Mouse (Mus musculus): ENCODE measurements around the gene Smarcc2.

DNA sequence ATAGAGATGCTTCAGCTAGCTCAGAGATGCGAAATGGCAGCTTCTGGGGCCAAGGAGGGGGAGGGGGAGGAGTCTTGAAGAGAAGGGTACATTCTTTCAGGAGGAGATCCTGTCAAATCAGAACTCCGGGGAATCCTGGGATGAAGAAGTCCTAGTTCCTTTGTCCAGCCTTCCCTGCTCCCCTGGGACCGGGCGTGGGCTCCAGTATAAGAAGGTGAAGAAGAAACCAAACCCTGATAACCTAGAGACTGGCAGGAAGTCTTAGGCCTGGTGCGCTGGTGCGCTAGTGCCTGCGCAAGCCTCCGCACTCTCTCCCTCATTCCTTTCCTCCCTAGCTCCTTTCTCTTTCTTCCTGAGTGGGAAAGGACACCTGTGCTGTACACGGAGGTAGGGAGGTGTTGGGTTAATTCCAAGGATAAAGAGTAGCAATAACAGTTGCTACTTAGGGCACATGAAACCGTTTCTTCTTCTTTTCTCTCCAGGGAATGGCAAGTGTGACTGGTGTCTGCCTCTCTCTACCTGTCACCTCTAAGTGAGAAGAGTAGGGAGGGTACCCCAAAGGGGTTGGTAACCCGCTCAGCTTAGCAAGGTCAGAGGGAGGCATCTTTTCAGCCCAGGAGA lies 65.2 kb downstream of the Smarcc2 start:
- TF ChIP-seq POLR2A (IDR thresholded peaks at IDR 0.05; ENCODE audit: insufficient read depth, low read length) (no peak), CTCF (IDR thresholded peaks at IDR 0.05; ENCODE audit: low read depth, low read length) (no peak), EP300 (IDR thresholded peaks at IDR 0.05; ENCODE audit: insufficient read depth, low read depth, low read length) (no peak)

Measured in ES-Bruce4 (cell line).